Mouse (Mus musculus): Measurements from ENCODE around the gene Prdm11. TPM values are rescaled to one million over a fixed set of nuclear protein-coding genes. Genes with fewer than 3 reads are reported as not detected.
A peak's percentile ranks its signal among the peaks of the same experiment; 100 is the strongest.

The Prdm11 gene
- polyA plus RNA-seq, 1 experiment from 2014 or later = 7.2 TPM

- 74% methylated on average over 14 of the region's 14 CpGs for WGBS
- Histone ChIP-seq H3K4me2 (no peak overlapping the region), H3K36me3 (peaks cover 65% of the 10 kb centered on the region), H3K9ac (no peak overlapping the region), H3K27me3 (no peaks in the 10 kb centered on the region), H3K4me3 (no peak overlapping the region), H3K27ac (no peak overlapping the region), H3K4me1 (no peaks in the 10 kb centered on the region), H3K9me3 (no peaks in the 10 kb centered on the region)
- ATAC-seq (ENCODE audit: borderline replicate concordance, extremely low read depth, low FRiP score, low TSS enrichment) = peak; percentile 50
Observed at GRCm38 (mm10) chr2:92975031-92975790, 70.8 kb downstream of the Prdm11 start.

GRCm38 (mm10) chr2:92973646-92974045 lies 72.3 kb downstream of the Prdm11 start:
- no peak for ATAC-seq (ENCODE audit: borderline replicate concordance, extremely low read depth, low FRiP score, low TSS enrichment)
- 95% methylated on average over 20 of the region's 20 CpGs for WGBS
- Histone ChIP-seq H3K4me1 (no peaks in the 10 kb centered on the region; the same call in 1 of the 2 replicates), H3K9ac (no peak overlapping the region), H3K4me2 (no peak overlapping the region), H3K36me3 (peaks cover 49% of the 10 kb centered on the region), H3K4me3 (no peak overlapping the region), H3K27ac (no peak overlapping the region), H3K9me3 (no peaks in the 10 kb centered on the region), H3K27me3 (no peaks in the 10 kb centered on the region)

- peaks cover 44% of the 10 kb centered on the region for H3K36me3 ChIP-seq
- WGBS = 89% methylated on average over 17 of the region's 17 CpGs
- H3K9ac ChIP-seq = no peak overlapping the region
- peaks cover 14% of the 10 kb centered on the region; the same call in 1 of the 2 replicates for H3K4me1 ChIP-seq
- H3K27me3 ChIP-seq = no peaks in the 10 kb centered on the region
- H3K9me3 ChIP-seq = no peaks in the 10 kb centered on the region
- no peak overlapping the region for H3K27ac ChIP-seq
- no peak overlapping the region for H3K4me2 ChIP-seq
- ATAC-seq (ENCODE audit: borderline replicate concordance, extremely low read depth, low FRiP score, low TSS enrichment) = no peak
- no peak overlapping the region for H3K4me3 ChIP-seq
Observed at GRCm38 (mm10) chr2:92972071-92972470, 73.9 kb downstream of the Prdm11 start.

- H3K36me3 ChIP-seq = peaks cover 44% of the 10 kb centered on the region
- no peak overlapping the region for H3K4me2 ChIP-seq
- no peak overlapping the region for H3K27ac ChIP-seq
- H3K4me1 ChIP-seq = peaks cover 18% of the 10 kb centered on the region
- H3K9ac ChIP-seq = no peak overlapping the region
- no peaks in the 10 kb centered on the region for H3K9me3 ChIP-seq
- 89% methylated on average over 8 of the region's 8 CpGs for WGBS
- no peak overlapping the region for H3K4me3 ChIP-seq
- no peak for ATAC-seq (ENCODE audit: borderline replicate concordance, extremely low read depth, low FRiP score, low TSS enrichment)
- no peaks in the 10 kb centered on the region for H3K27me3 ChIP-seq
Observed at GRCm38 (mm10) chr2:92971536-92971935, 74.4 kb downstream of the Prdm11 start.

- Histone ChIP-seq H3K4me1 (peaks cover 23% of the 10 kb centered on the region), H3K9ac (no peak overlapping the region), H3K27ac (no peak overlapping the region), H3K9me3 (no peaks in the 10 kb centered on the region), H3K4me2 (no peak overlapping the region), H3K4me3 (no peak overlapping the region), H3K36me3 (peaks cover 43% of the 10 kb centered on the region), H3K27me3 (no peaks in the 10 kb centered on the region)
- no peak for ATAC-seq (ENCODE audit: borderline replicate concordance, extremely low read depth, low FRiP score, low TSS enrichment)
- WGBS = 60% methylated on average over 9 of the region's 9 CpGs
Observed at GRCm38 (mm10) chr2:92971069-92971468, 74.9 kb downstream of the Prdm11 start.

GRCm38 (mm10) chr2:92967839-92968166 lies 78.2 kb downstream of the Prdm11 start:
- ATAC-seq (ENCODE audit: borderline replicate concordance, extremely low read depth, low FRiP score, low TSS enrichment) = no peak; the same call in 1 of the 2 replicates
- peak overlapping the region; percentile 79 for H3K27ac ChIP-seq
- H3K27me3 ChIP-seq = no peaks in the 10 kb centered on the region
- peak overlapping the region; percentile 24 for H3K4me2 ChIP-seq
- no peak overlapping the region for H3K4me3 ChIP-seq
- peaks cover 23% of the 10 kb centered on the region for H3K4me1 ChIP-seq
- peaks cover 10% of the 10 kb centered on the region for H3K36me3 ChIP-seq
- 34% methylated on average over 4 of the region's 4 CpGs for WGBS
- no peaks in the 10 kb centered on the region for H3K9me3 ChIP-seq
- no peak overlapping the region for H3K9ac ChIP-seq

- Histone ChIP-seq H3K27me3 (no peaks in the 10 kb centered on the region), H3K27ac (peak overlapping the region; percentile 79), H3K4me3 (no peak overlapping the region), H3K9ac (no peak overlapping the region), H3K4me1 (peaks cover 23% of the 10 kb centered on the region), H3K4me2 (peak overlapping the region; percentile 24), H3K9me3 (no peaks in the 10 kb centered on the region), H3K36me3 (peaks cover 5% of the 10 kb centered on the region)
- ATAC-seq (ENCODE audit: borderline replicate concordance, extremely low read depth, low FRiP score, low TSS enrichment) = peak; percentile 73
- WGBS = 19% methylated on average over 10 of the region's 10 CpGs
Observed at GRCm38 (mm10) chr2:92967032-92967838, 78.7 kb downstream of the Prdm11 start.

GRCm38 (mm10) chr2:92966257-92966656 lies 79.7 kb downstream of the Prdm11 start:
- ATAC-seq (ENCODE audit: borderline replicate concordance, extremely low read depth, low FRiP score, low TSS enrichment) = peak; percentile 39; the same call in 1 of the 2 replicates
- Histone ChIP-seq H3K9me3 (no peaks in the 10 kb centered on the region), H3K27ac (peak overlapping the region; percentile 79), H3K4me1 (peaks cover 23% of the 10 kb centered on the region), H3K36me3 (no peaks in the 10 kb centered on the region), H3K9ac (no peak overlapping the region), H3K4me3 (no peak overlapping the region), H3K27me3 (no peaks in the 10 kb centered on the region), H3K4me2 (no peak overlapping the region)
- 55% methylated on average over 8 of the region's 8 CpGs for WGBS

- 90% methylated on average over 1 of the region's 1 CpGs for WGBS
- no peaks in the 10 kb centered on the region for H3K36me3 ChIP-seq
- H3K27ac ChIP-seq = no peak overlapping the region
- no peak overlapping the region for H3K9ac ChIP-seq
- no peaks in the 10 kb centered on the region for H3K9me3 ChIP-seq
- H3K4me1 ChIP-seq = peaks cover 23% of the 10 kb centered on the region
- no peaks in the 10 kb centered on the region for H3K27me3 ChIP-seq
- no peak for ATAC-seq (ENCODE audit: borderline replicate concordance, extremely low read depth, low FRiP score, low TSS enrichment)
- no peak overlapping the region for H3K4me2 ChIP-seq
- H3K4me3 ChIP-seq = no peak overlapping the region
Observed at GRCm38 (mm10) chr2:92964345-92964744, 81.6 kb downstream of the Prdm11 start.

- Histone ChIP-seq H3K27ac (peak overlapping the region; percentile 25; the same call in 1 of the 2 replicates), H3K36me3 (no peaks in the 10 kb centered on the region), H3K27me3 (no peaks in the 10 kb centered on the region), H3K4me2 (no peak overlapping the region), H3K9me3 (no peaks in the 10 kb centered on the region), H3K9ac (no peak overlapping the region), H3K4me1 (no peaks in the 10 kb centered on the region), H3K4me3 (no peak overlapping the region)
- ATAC-seq (ENCODE audit: borderline replicate concordance, extremely low read depth, low FRiP score, low TSS enrichment) = no peak
- 47% methylated on average over 4 of the region's 4 CpGs for WGBS
Observed at GRCm38 (mm10) chr2:92958640-92959039, 87.3 kb downstream of the Prdm11 start.

- no peaks in the 10 kb centered on the region for H3K9me3 ChIP-seq
- no peak overlapping the region for H3K4me2 ChIP-seq
- H3K4me3 ChIP-seq = no peak overlapping the region
- no peaks in the 10 kb centered on the region for H3K4me1 ChIP-seq
- no peak for ATAC-seq (ENCODE audit: borderline replicate concordance, extremely low read depth, low FRiP score, low TSS enrichment)
- WGBS = 76% methylated on average over 2 of the region's 2 CpGs
- no peak overlapping the region for H3K9ac ChIP-seq
- H3K36me3 ChIP-seq = no peaks in the 10 kb centered on the region
- no peak overlapping the region for H3K27ac ChIP-seq
- H3K27me3 ChIP-seq = no peaks in the 10 kb centered on the region
Observed at GRCm38 (mm10) chr2:92956943-92957342, 89.0 kb downstream of the Prdm11 start.
